Mouse (Mus musculus) gastrocnemius, adult 18-20 months (tissue): ENCODE data around the gene Dpagt1. TPM values are rescaled to one million over a fixed set of nuclear protein-coding genes. Genes with fewer than 3 reads are reported as not detected.
A peak's percentile ranks its signal among the peaks of the same experiment; 100 is the strongest.
"Not testable (repeated sequence)": the region's sequence is repeated elsewhere in the genome, so short reads cannot be mapped to it uniquely, and the experiment has no call there.

Experiments
- DNase-seq: peaks from one replicate; pipeline ENCODE4 v3.0.0; 2021; ENCODE audit warnings: low spot score
- total RNA-seq, 2 experiments: library from RNA; stranded (reverse); gene quantifications; 2 replicates each; pipeline ENCODE4 v1.2.3; 2021

The Dpagt1 gene
- total RNA-seq, 2 experiments from 2014 or later = 13.2 to 13.4 TPM

DNA sequence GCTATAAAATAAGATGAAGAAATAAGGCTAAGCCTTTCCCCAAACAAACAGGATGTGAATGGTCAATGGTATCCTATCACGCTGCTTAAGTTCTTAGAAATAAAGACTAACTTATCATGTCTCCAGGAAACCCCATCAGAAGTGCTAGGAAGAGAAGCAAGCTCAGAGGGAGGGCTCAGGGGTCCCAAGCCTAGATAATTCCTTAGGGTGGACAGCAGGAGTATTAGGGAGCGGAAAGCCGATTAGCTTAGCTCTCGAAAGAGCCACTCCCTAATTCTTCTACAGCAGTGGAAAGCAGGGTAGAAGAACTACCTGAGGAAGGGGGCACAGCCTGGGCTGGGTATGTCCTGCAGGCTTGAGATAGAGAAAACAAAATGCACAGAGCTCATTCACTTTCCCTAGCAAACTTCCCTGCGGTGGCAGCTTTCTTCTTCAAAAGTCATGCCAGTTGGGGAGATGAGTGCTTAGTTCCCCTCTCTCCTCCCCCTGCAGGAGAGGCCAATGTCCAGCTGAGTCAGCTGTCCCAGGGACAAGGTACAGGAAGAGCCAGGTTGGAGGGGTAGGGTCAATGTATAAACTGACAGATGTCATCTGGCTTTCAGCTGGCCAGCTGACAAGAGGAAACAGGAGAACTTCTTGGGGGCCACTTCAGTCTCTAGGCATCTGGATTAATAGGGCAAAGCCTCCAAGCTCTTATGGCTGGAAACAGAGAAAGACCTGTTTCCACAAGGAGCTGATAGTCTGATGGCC is 7.6 kb upstream of the Dpagt1 start:
- no peak for DNase-seq

DNA sequence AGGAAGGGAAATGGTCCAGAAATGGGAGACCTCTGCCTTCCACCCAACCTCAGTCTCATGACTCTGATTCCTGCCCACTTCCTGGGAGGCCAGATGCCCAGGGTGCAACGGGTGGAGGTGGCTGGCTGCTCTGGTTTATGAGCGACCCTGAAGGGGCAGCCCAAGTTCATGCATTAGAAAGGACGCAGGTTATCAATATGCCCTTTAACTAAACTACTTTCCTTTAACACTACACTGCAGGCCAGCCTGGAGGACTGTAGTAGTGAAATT is 7.1 kb upstream of the Dpagt1 start:
- DNase-seq = no peak

DNA sequence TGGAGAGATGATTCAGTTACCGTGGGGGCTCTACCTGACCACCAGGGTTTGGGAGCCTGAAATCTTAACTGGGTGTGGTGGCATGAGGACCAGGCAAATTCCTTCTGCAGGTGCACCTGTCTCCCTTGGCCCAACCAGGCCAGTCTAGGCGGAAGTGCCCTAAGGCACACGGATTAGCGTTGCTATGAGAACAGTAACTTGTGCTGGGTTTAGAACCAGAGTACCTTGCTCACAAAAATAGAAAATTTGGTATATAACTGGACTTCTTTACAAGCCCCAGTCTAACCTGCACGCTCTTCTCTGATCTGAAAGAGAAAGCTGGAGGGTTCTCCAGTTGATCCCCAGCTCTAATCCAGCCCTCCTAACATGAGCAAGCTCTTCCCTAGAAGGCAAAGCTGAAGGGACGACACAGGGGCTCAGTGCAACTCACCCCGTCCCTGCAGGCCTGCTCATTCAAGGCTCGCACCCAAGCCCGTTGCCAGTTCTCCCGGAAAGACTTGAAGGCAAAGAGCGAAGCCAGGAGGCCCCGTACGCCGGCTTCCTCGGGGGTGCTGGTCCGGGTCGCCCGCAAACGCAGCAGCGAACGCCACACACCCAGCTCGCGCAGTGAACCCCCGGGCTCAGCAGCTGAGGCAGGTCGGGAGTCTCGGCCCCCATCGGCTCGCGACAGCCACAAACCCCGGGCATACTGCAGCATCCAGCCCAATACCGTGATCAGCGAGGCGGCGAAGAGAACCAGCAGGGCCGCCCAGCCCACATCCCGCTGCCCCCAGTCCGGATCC is 6.5 kb upstream of the Dpagt1 start:
- DNase-seq = no peak

DNA sequence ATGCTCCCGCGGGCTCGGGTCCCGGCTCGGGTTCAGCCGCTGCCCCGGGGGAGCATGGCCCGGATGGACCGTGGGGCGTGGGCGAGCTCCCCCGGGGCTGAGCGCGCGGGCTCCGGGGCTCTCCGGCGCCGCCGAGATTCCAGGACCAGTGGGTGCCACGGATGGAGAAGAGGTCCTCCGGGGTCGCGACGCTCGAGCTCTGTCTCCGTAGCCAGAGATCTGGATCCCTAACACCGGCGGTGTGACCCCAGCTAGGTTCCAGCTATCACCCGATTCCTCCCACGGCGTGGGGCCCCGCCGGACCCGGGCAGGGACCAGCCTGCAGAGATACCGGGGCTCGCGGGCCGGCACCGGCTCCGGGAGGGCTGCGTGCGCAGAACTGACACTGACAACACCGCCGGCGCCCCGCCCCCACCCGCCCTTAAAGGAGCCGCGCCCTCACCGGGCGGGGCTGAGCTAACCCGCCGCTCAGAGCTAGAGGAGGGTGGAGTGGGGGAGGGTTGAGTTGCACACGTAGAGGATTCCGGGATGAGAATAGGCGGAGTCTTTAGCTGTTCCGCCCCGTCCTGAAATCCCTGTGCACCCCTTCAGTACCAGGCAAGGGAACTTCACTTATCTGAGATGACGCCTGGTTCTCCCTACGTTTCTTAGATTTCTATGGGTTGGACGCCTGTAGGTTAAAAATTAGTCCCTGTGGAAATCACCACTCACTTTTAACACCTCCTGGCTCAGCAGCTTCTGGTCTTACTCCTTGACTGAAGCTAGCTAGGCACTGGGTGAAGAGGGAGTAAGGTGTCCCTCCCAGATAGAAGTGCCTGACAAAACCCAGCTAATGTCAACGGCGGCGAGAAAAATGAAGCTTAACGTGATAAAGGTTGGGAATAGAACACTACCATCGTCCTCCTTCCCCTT is 5.7 kb upstream of the Dpagt1 start, which contains the start of gene C2cd2l:
Gene C2cd2l (minus strand): TSS at position 399 of the 912 bp plus-strand sequence.
- peak; percentile 93 for DNase-seq

DNA sequence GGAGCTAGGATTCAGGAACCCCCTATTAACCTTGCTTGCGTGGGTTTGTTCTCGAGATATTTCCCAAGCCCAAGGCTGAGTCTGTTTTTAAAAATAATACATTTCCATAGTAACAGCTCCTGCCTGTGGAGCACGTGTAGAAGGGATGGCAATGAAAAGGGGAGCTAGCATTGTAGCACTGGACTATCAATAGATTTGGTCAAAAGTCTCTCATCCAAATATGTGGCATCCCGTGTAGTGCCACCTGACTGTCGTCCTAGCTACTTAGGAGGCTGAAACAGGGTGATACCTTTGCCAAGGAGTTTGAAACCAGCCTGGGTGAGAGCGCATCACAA is 5.1 kb upstream of the Dpagt1 start:
- DNase-seq = no peak

DNA sequence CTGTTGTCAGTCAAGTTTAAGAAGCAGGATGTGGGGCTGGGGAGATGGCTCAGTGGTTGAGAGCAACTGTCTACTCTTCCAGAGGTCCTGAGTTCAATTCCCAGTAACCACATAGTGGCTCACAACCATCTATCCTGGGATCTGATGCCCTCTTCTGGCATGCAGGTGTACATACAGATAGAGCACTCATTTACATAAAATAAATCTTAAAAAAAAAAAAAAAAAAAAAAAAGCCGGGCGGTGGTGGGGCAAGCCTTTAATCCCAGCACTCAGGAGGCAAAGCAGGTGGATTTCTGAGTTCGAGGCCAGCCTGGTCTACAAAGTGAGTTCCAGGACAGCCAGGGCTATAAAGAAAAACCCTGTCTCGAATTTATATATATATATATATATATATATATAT is 2.2 kb upstream of the Dpagt1 start:
- DNase-seq = not testable (repeated sequence)

DNA sequence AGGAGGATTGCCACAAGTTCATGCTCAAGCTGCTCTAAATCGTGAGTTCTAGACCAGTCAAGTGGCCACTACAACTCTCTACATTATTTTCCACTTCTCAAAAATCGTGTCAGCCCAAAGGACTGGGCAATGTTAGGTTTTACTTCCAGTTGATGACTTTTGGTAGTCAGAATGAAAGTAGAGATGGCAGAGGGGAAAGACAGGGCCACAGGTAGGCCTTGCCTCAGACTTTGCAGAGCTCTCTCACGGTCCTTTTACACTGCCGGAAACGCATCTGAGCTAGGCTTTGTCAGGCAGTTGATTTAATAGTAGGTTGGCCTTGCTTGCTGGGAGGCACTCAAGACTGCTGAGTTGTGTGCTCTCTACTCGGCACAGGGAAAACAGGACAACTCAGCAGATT is 1.7 kb upstream of the Dpagt1 start:
- DNase-seq = no peak

DNA sequence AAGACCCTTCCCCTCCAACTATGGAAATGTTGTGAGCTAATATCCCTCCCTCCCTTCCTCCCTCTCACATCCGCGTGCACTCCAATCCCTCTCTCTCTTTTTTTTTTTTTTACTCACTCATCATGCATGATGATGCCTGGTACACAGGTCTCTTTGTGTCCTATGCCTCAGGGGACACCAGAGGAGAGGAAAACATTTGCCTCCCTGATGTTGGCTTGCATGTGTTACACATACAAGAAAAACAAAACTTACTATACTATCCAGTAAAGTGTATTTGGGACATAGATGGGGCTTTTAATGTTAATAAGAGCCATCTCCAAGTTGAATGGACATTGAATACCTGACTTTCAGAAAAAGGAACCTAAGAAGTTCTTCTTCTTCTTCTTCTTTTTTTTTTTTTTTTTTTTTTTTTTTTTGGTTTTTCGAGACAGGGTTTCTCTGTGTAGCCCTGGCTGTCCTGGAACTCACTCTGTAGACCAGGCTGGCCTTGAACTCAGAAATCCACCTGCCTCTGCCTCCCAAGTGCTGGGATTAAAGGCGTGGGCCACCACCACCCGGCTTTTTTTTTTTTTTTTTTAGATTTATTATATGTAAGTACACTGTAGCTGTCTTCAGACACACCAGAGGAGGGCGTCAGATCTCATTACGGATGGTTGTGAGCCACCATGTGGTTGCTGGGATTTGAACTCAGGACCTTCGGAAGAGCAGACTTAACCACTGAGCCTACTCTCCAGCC is 619 bp upstream of the Dpagt1 start:
- DNase-seq = not testable (repeated sequence)

DNA sequence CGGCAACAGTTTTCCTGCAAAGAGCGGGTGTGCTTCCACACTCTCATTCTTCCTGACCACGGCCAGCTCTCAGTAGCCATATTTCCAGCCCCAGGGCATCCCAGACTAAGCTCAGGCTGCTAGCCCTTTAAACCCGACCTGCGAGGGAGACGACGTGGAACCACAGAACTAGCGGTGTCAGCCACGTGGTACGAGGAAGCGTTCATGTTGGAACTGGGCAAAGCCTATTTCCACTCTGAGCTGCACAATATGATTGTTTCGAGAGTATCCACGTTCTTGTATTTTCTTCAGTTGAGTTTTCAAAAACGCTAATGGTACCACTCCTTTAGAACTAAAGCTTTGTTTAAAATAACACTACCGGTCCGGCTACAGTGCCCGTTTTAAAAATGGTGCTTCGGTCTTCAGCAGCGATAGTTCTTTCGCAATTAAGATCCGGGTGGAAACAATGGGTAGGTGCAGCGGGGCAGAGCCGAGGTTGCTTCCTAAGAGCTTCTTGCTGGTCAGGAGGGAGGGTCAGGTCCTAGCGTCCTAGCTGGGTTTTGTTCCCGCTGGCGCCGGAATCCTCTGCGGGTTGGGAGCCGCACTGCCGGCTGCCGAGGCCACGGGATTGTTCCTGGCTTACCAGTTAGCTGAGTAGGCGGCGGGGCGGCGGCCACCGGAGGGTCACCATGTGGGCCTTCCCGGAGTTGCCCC is 698 bp downstream of the Dpagt1 start:
- peak; percentile 88 for DNase-seq

DNA sequence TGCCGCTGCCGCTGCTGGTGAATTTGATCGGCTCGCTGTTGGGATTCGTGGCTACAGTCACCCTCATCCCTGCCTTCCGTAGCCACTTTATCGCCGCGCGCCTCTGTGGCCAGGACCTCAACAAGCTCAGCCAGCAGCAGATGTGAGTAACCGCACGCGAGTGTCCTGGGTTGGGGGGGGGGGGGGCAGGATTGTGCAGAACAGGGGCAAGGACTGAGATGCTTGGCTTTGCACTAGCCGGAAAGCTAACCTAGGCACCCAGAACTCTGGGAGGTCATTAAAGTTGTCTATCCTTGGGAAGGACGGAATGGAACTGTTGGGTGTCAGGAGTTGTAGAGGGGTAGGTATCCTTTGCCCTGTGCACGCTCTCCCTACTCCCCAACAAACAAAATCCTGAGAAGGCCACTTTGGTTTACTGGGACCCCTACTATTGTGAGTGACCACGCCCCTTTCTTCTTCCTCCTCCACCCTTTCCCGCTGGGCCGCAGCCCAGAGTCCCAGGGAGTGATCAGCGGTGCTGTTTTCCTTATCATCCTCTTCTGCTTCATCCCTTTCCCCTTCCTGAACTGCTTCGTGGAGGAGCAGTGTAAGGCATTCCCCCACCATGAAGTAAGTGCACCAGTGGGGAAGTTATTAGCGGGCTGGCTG is 1.4 kb downstream of the Dpagt1 start:
- DNase-seq = peak; percentile 31

DNA sequence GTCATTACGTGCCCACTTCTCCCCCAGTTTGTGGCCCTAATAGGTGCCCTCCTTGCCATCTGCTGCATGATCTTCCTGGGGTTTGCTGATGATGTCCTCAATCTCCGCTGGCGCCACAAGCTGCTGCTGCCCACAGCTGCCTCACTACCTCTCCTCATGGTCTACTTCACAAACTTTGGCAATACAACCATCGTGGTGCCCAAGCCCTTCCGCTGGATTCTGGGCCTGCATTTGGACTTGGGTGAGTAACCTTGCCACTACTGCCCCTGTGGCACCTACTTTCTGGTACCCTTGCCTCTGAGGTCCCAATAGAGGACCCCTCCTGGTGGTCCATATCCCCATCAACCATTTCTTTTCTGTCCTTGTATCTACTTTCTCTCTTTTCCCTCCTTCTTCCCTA is 2.1 kb downstream of the Dpagt1 start:
- no peak for DNase-seq

DNA sequence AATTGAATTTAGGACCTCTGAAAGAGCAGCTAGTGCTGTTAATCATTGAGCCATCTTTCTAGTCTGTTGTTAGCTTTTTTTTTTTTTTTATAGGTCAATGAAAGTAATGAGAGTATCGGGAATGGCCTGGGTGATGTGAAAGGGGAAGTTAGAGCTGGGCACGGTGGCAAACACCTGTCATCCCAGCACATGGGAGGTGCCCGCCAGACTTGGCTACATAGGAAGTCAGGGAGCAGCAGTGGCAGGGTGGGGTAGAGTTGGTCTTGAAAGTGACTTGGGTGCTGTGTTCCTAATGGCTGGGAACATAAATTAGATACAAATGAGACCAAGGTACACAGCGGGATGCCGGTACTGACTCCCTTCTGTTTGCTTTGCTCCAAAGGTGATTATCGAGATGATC is 4.9 kb downstream of the Dpagt1 start:
- no peak for DNase-seq

DNA sequence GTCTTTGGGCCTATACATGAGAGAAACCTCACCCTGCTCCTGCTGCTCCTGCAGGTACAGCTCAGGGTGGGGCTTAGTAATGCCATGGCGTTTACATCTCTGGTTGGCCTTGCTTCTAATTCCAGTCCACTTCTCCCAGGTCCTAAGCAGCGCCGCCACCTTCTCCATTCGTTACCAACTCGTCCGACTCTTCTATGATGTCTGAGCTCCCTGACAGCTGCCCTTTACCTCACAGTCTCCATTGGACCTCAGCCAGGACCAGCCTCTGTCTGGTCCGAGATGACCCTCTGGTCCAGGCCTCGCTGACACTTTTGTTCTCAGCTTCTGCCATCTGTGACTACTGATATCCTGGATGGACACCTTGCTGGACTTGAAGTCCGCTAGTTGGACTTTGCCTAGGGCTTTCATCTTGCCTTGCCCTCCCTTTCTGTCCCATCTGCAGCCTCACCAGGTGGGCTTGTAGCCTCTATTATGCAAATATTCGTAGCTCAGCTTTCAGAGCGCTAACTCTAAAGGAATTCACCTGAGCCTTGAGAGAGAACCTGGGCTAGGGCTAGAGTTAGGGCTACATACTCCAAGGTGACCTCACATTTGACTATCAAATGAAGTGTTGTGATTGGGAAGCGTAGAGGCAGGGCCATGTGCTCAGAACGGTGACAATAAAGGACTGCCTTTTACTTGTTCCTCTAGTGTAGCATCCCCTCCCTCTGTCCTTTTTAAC is 7.3 kb downstream of the Dpagt1 start:
- DNase-seq = no peak

DNA sequence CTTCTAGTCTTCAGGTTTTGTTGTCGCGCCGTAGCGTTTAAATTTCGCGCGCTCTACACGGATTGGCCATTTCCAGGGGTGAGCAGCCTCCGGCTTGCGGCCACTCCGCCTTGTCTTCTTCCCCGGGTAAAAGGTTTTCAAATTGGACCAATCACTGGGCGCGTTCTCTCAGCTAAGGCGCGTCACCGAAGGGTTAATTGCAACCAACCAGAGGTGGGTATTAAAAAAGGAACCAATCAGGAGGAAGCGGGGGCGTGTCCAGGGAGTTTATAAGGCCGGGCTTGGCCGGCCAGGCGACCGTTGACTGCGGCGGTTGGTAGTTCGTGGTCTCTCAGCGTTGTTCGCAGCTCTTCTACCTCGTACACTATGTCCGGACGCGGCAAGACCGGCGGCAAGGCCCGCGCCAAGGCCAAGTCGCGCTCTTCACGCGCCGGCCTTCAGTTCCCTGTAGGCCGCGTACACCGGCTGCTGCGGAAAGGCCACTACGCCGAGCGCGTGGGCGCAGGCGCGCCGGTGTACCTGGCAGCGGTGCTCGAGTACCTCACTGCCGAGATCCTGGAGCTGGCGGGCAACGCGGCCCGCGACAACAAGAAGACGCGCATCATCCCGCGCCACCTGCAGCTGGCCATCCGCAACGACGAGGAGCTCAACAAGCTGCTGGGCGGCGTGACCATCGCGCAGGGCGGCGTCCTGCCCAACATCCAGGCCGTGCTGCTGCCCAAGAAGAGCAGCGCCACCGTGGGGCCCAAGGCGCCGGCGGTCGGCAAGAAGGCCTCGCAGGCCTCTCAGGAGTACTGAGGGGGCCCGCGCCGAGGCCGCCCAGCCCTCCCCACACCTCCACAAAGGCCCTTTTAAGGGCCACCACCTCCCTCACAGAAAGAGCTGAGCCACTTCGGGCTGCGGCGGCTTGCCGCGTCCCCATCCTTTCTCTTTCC is 8.8 kb downstream of the Dpagt1 start, which contains the start of gene H2afx:
Gene H2afx (plus strand): TSS at position 299 of the 935 bp plus-strand sequence.
- DNase-seq = peak; percentile 99

DNA sequence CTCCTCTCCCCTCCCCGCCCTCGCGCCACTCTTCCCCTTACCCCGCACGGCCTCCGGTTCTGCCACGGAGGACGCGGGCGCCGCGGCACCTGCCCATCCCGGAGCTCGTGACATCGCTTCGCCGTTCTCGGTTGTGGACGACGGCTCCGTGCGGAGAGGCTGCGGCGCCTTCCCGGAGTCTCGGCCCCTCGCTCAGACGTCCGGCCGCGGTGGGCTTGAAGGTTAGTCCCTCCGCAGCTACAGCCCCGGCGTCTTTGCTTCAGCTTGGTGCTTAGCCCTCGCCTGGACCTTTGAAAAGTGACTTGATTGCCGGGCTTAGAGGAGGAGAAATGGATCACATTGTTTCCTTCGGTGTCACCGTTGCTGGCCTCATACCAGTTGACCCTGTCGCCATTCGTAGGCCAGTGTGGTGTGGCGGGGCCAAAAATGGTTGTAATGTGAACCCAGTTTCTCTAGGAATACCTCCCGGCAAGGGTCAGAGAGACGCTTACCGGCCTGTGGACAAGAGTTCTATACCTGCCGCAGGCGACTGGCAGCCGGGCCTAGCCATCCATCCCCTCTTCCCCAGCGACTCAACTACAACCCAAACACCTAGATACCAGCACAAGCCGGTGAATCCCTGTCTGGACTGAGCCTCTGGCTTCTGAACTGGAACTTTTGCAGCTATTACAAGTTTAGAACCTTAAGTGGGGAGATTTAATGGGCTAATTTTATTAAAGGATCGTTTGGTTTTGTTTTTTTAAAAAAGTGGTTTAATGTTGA is 9.7 kb downstream of the Dpagt1 start:
- no peak for DNase-seq

DNA sequence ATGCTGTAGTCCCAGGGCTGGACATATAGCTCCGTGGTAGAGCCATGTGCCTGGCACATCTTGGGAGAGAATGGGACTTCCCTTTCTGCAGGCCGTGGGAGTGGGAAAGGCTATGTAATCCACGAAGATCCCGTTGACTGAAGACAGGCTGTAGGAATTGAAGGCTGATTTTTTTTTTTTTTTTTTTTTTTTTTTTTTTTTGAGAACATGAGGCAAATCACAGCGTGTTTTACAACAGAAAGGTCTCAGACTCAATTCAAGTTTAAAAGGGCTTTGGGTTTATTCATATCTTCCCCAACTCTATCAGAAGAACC is 10.2 kb downstream of the Dpagt1 start:
- no peak for DNase-seq

DNA sequence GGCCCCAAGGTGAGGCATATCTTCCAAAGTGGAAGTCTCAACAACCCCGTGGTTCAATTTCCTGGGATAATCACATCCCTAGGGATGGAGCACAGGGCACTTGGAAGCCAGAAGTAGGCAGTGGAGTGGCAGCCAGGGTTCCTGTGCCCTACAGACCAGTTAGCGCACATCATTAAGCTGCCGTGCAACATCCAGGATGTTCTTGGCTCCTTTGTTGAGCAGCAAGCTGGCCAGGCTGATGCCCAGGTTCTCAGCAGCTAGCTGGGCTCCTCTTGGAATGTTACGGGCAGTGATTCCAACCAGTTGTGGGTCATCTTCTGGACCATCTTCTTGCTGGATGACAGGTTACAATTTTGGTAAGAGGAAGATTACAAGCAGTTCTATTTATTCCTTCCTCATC is 10.7 kb downstream of the Dpagt1 start:
- not testable (repeated sequence) for DNase-seq

DNA sequence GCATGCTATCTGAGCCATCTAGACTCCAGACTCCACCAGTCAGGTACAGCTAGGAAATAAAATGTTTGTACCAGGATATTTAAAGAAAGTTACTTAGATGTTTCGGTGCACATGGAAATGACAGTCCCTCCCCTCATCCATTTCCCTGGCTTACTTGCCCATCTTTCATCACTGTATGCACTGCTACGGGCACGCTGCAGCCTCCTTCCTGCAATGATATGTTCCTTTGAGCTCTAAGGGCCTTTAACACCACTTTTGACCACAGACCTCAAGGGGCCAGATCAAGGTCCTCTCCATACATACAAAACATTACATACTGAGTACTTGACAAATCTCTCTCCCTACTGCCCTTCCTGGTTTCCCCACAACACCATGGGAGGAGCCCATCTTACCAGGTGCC is 11.1 kb downstream of the Dpagt1 start:
- DNase-seq = no peak
